Mouse (Mus musculus) hindbrain, postnatal 0 days (tissue): Measurements from ENCODE around the gene Wdr25. TPM values are rescaled to one million over a fixed set of nuclear protein-coding genes. Genes with fewer than 3 reads are reported as not detected.
"Not testable (repeated sequence)": the region's sequence is repeated elsewhere in the genome, so short reads cannot be mapped to it uniquely, and the experiment has no call there.

Experiments used
- ATAC-seq: fragments of 200-750 bp; cut with Nextera tagmentation; 2 replicates; pipeline ENCODE4 v1.8.0; 2017; ENCODE audit warnings: mild to moderate bottlenecking, moderate TSS enrichment, moderate library complexity
- DNase-seq: peaks from one replicate; pipeline ENCODE4 v3.0.0-alpha.2; 2015; ENCODE audit warnings: low spot score
- H3K27ac ChIP-seq: fragments of 300-500 bp; sonication (generic); 2 replicates; pipeline ENCODE4 v1.5.1; 2014; ENCODE audit warnings: mild to moderate bottlenecking
- H3K27me3 ChIP-seq: fragments of 300-500 bp; sonication (generic); 2 replicates; pipeline ENCODE4 v1.6.1; 2014; ENCODE audit warnings: low read length, mixed read lengths; ENCODE audit not compliant: insufficient read depth
- H3K36me3 ChIP-seq: fragments of 300-500 bp; sonication (generic); 2 replicates; pipeline ENCODE4 v1.6.1; 2014; ENCODE audit warnings: low read length, mixed read lengths; ENCODE audit not compliant: insufficient read depth
- H3K4me1 ChIP-seq: fragments of 300-500 bp; sonication (generic); 2 replicates; pipeline ENCODE4 v1.6.1; 2014; ENCODE audit warnings: antibody characterized with exemption, low read length, mixed read lengths; ENCODE audit not compliant: insufficient read depth
- H3K4me2 ChIP-seq: fragments of 300-500 bp; sonication (generic); 2 replicates; pipeline ENCODE4 v1.6.1; 2014; ENCODE audit warnings: low read depth, mild to moderate bottlenecking, low read length, moderate library complexity, mixed read lengths
- H3K4me3 ChIP-seq: fragments of 300-500 bp; sonication (generic); 2 replicates; pipeline ENCODE4 v1.5.1; 2014; ENCODE audit warnings: low read length
- H3K9ac ChIP-seq: fragments of 300-500 bp; sonication (generic); replicated peaks from 2 replicates; pipeline ENCODE4 v1.6.1; 2014; ENCODE audit warnings: mild to moderate bottlenecking, low read length, moderate library complexity, mixed read lengths
- H3K9me3 ChIP-seq: fragments of 300-500 bp; sonication (generic); 2 replicates; pipeline ENCODE4 v1.6.1; 2016; ENCODE audit warnings: low read length, mixed read lengths
- CTCF ChIP-seq: IDR thresholded peaks from 2 replicates; pipeline ENCODE4 v1.5.1; 2016; ENCODE audit warnings: antibody characterized with exemption, control low read depth, low read depth
- WGBS: fragments of 180-500 bp; shearing (Covaris S2); extraction: QIAGEN DNeasy Blood & Tissue Kit; methylation state at CpG from one replicate; pipeline ENCODE4 v1.1.7; 2014; 5-methylcytosine and 5-hydroxymethylcytosine counted together
- polyA plus RNA-seq: library from polyadenylated mRNA; unstranded; fragments of >200 nt; fragmentation: Nextera tagmentation; extraction: Ambion mirVana; gene quantifications from 2 replicates; pipeline ENCODE4 v1.2.1, GENCODE M21; 2015
- total RNA-seq: library from RNA; depleted of rRNA; stranded (reverse); fragments of >200 nt; gene quantifications from 2 replicates; pipeline ENCODE4 v1.2.3, GENCODE M21; 2014; rRNA removed

The Wdr25 gene
- 5.8 and 7.4 TPM in 2 replicates for total RNA-seq
- 4.7 and 5.4 TPM in 2 replicates for polyA plus RNA-seq

GRCm38 (mm10) chr12:108892989-108893714, at the start of gene Wdr25:
Wdr25 (plus strand) TSS chr12:108893631.
- DNase-seq (no peak), ATAC-seq (no peak)
- Histone ChIP-seq H3K4me3 (peak within 1 kb of the TSS; percentile 93), H3K4me2 (peak within 1 kb of the TSS; percentile 89), H3K9ac (peak within 1 kb of the TSS; percentile 83), H3K27ac (peak within 1 kb of the TSS; percentile 54; the same call in 1 of the 2 replicates), H3K27me3 (no peaks in the 10 kb centered on the region), H3K4me1 (peaks cover 13% of the 10 kb centered on the region), H3K36me3 (peaks cover under 1% of the 10 kb centered on the region; the same call in 1 of the 2 replicates), H3K9me3 (no peaks in the 10 kb centered on the region)
- 20% methylated on average over 12 of the region's 12 CpGs for WGBS
- no peak for TF ChIP-seq CTCF

GRCm38 (mm10) chr12:108848033-108848432, 45.4 kb upstream of the Wdr25 start:
- ATAC-seq, H3K4me3 ChIP-seq, H3K36me3 ChIP-seq, H3K4me1 ChIP-seq, H3K27ac ChIP-seq, H3K27me3 ChIP-seq, H3K9me3 ChIP-seq, H3K9ac ChIP-seq, H3K4me2 ChIP-seq, DNase-seq: not testable (repeated sequence)
- WGBS: 92% methylated on average over 3 of the region's 3 CpGs
- peak; percentile 25; the same call in 1 of the 2 replicates for TF ChIP-seq CTCF

- H3K27ac ChIP-seq: no peak overlapping the region
- no peak for TF ChIP-seq CTCF
- H3K4me3 ChIP-seq: no peak overlapping the region
- no peak for DNase-seq
- H3K4me2 ChIP-seq: no peak overlapping the region
- no peaks in the 10 kb centered on the region for H3K9me3 ChIP-seq
- WGBS: 76% methylated on average over 4 of the region's 4 CpGs
- no peak for ATAC-seq
- no peaks in the 10 kb centered on the region for H3K36me3 ChIP-seq
- no peaks in the 10 kb centered on the region for H3K4me1 ChIP-seq
- H3K27me3 ChIP-seq: no peaks in the 10 kb centered on the region
- H3K9ac ChIP-seq: no peak overlapping the region
These were observed 43.9 kb upstream of the Wdr25 start for GRCm38 (mm10) chr12:108849488-108850022.

GRCm38 (mm10) chr12:108850129-108850528, 43.3 kb upstream of the Wdr25 start:
- H3K4me1 ChIP-seq: no peaks in the 10 kb centered on the region
- no peaks in the 10 kb centered on the region for H3K9me3 ChIP-seq
- ATAC-seq: peak; percentile 39; the same call in 1 of the 2 replicates
- WGBS: 38% methylated on average over 8 of the region's 8 CpGs
- no peak overlapping the region for H3K9ac ChIP-seq
- no peaks in the 10 kb centered on the region for H3K27me3 ChIP-seq
- H3K27ac ChIP-seq: no peak overlapping the region
- TF ChIP-seq CTCF: no peak
- no peak overlapping the region for H3K4me2 ChIP-seq
- H3K4me3 ChIP-seq: no peak overlapping the region
- H3K36me3 ChIP-seq: no peaks in the 10 kb centered on the region
- DNase-seq: no peak

GRCm38 (mm10) chr12:108850886-108851285, 42.5 kb upstream of the Wdr25 start:
- no peaks in the 10 kb centered on the region for H3K9me3 ChIP-seq
- H3K36me3 ChIP-seq: no peaks in the 10 kb centered on the region
- no peak overlapping the region for H3K4me3 ChIP-seq
- H3K4me2 ChIP-seq: no peak overlapping the region
- no peak overlapping the region for H3K27ac ChIP-seq
- H3K9ac ChIP-seq: no peak overlapping the region
- no peaks in the 10 kb centered on the region for H3K4me1 ChIP-seq
- H3K27me3 ChIP-seq: no peaks in the 10 kb centered on the region
- 91% methylated on average over 8 of the region's 8 CpGs for WGBS
- ATAC-seq (no peak), DNase-seq (no peak)
- TF ChIP-seq CTCF: no peak

GRCm38 (mm10) chr12:108852822-108853221, 40.6 kb upstream of the Wdr25 start:
- H3K27me3 ChIP-seq: no peaks in the 10 kb centered on the region
- DNase-seq (no peak), ATAC-seq (no peak)
- H3K9ac ChIP-seq: no peak overlapping the region
- no peak for TF ChIP-seq CTCF
- H3K36me3 ChIP-seq: no peaks in the 10 kb centered on the region
- 94% methylated on average over 8 of the region's 8 CpGs for WGBS
- no peaks in the 10 kb centered on the region for H3K9me3 ChIP-seq
- H3K4me2 ChIP-seq: no peak overlapping the region
- H3K27ac ChIP-seq: no peak overlapping the region
- H3K4me1 ChIP-seq: no peaks in the 10 kb centered on the region
- H3K4me3 ChIP-seq: no peak overlapping the region

- peaks cover 5% of the 10 kb centered on the region; the same call in 1 of the 2 replicates for H3K36me3 ChIP-seq
- no peak for ATAC-seq
- no peak overlapping the region for H3K9ac ChIP-seq
- no peaks in the 10 kb centered on the region for H3K4me1 ChIP-seq
- no peak for DNase-seq
- TF ChIP-seq CTCF: no peak
- no peaks in the 10 kb centered on the region for H3K9me3 ChIP-seq
- H3K27me3 ChIP-seq: no peaks in the 10 kb centered on the region
- no peak overlapping the region for H3K4me2 ChIP-seq
- WGBS: 93% methylated on average over 10 of the region's 10 CpGs
- H3K27ac ChIP-seq: no peak overlapping the region
- H3K4me3 ChIP-seq: no peak overlapping the region
These were observed 38.4 kb upstream of the Wdr25 start for GRCm38 (mm10) chr12:108855081-108855480.
